Mouse (Mus musculus): ENCODE results near the gene Atp1a4. TPM values are rescaled to one million over a fixed set of nuclear protein-coding genes. Genes with fewer than 3 reads are reported as not detected.

Atp1a4 gene
- total and polyA plus RNA-seq, 2 experiments, result 0.02 to 0.09 TPM

DNA sequence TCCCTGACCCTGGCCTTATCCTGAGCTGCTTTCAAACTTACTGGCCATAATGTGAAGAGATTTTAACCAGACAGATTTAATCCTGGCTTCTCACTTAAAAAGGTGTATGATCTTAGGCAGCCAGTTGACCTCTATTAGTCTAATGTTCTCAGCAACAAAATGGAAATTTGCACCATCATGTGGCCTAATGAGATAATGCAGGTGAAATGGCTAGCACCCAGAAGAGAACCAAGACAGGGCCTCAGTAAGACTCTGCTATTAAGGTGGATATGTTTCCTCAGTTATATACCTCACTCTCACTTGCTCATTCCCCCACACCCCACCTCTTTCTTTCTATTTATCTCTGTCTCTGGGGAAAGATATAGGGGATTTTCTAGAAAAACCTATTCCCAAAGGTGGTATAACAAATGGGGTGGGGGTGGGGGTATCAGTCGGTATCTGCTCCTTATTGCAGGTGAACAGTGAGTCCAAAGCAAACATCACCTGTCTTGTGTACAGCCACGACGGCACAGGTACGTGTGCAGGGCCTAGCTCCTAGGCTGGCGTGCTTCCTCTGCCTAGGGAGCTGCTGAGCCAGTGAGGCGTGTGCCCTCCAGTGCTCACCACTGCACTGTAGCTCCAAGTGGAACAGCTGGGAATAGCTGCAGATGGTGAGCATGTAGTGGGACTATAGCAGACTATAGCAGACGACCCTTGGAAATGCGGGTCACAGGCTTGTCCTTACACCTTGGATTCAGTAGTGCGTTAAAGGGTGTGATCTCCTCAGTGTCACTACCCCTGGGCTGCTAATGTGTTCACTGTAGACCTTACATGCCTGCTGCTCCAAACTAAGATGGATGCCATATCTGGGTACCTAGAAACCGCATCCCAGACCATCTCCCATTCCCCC, 71.6 kb downstream of the Atp1a4 start:
- H3K9ac ChIP-seq (ENCODE audit: low read depth, low read length), result no peak overlapping the region
- no peaks in the 10 kb centered on the region for H3K27me3 ChIP-seq (ENCODE audit: control insufficient read depth, insufficient read depth, low read length)
- no peak for DNase-seq (ENCODE audit: extremely low read depth, low read depth, low spot score)
- TF ChIP-seq POLR2A (IDR thresholded peaks at IDR 0.05; ENCODE audit: extremely low read depth, insufficient read depth, low read length), result no peak
- peak; percentile 17; the same call in 1 of the 2 replicates for TF ChIP-seq CTCF (IDR thresholded peaks at IDR 0.05; ENCODE audit: low read depth, low read length)
- H3K79me2 ChIP-seq (ENCODE audit: control insufficient read depth, insufficient read depth, low read length), result no peaks in the 10 kb centered on the region; the same call in 1 of the 2 replicates
- H3K4me3 ChIP-seq (ENCODE audit: insufficient read depth, low read depth, low read length), result no peak overlapping the region
- H3K27ac ChIP-seq (replicated peaks; ENCODE audit: insufficient read depth, low read depth, low read length), result no peak overlapping the region
- 89% methylated on average over 10 of the region's 10 CpGs for WGBS
- H3K36me3 ChIP-seq (ENCODE audit: control insufficient read depth, insufficient read depth, low read length), result peaks cover 74% of the 10 kb centered on the region
- H3K4me1 ChIP-seq (ENCODE audit: control insufficient read depth, insufficient read depth, low read length), result no peaks in the 10 kb centered on the region

DNA sequence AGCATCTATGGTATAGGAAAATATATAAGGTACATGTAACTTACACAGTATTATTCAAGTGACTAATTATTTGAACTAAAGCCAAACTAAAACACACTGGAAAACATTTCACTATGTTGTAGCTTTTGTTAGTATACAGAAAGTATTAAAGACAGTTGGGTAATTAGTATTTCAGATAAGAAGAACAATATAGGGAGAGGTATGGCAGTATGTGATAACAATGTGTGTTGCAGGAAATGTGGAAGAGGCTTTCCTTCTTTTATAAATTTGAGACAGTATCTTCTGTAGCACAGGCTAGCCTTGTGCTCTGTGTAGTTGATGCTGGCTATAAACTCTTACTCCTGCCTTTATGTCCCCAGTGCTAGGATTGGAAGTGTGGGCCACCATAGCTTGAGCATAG, 74.3 kb downstream of the Atp1a4 start:
- Histone ChIP-seq H3K4me1 (ENCODE audit: control insufficient read depth, insufficient read depth, low read length) (no peaks in the 10 kb centered on the region), H3K9ac (ENCODE audit: low read depth, low read length) (no peak overlapping the region), H3K79me2 (ENCODE audit: control insufficient read depth, insufficient read depth, low read length) (no peaks in the 10 kb centered on the region; the same call in 1 of the 2 replicates), H3K4me3 (ENCODE audit: insufficient read depth, low read depth, low read length) (no peak overlapping the region), H3K27me3 (ENCODE audit: control insufficient read depth, insufficient read depth, low read length) (no peaks in the 10 kb centered on the region), H3K27ac (replicated peaks; ENCODE audit: insufficient read depth, low read depth, low read length) (no peak overlapping the region), H3K36me3 (ENCODE audit: control insufficient read depth, insufficient read depth, low read length) (peaks cover 76% of the 10 kb centered on the region)
- TF ChIP-seq CTCF (IDR thresholded peaks at IDR 0.05; ENCODE audit: low read depth, low read length), result no peak
- TF ChIP-seq POLR2A (IDR thresholded peaks at IDR 0.05; ENCODE audit: extremely low read depth, insufficient read depth, low read length), result no peak
- no peak for DNase-seq (ENCODE audit: extremely low read depth, low read depth, low spot score)

DNA sequence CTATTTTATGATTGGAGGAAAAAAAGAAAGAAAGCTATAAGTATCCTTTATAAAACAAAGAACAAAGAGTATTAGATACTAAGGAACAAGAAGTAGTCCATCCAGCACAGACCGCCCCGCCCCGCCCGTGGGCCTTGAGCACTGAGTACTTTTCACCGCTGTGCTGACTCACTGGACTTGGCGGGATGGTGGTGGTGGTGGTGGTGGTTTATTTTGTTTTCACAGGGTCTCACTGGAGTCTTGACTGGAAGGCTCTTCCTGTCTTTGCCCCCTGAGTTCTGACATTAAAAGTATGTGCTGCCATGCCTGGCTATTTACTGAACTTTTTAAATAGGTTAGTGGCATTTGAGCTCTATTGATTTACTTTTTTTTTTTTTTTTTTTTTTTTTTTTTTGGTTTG, 75.2 kb downstream of the Atp1a4 start:
- DNase-seq (ENCODE audit: extremely low read depth, low read depth, low spot score), result no peak
- WGBS, result 96% methylated on average over 6 of the region's 6 CpGs
- no peak overlapping the region for H3K27ac ChIP-seq (replicated peaks; ENCODE audit: insufficient read depth, low read depth, low read length)

DNA sequence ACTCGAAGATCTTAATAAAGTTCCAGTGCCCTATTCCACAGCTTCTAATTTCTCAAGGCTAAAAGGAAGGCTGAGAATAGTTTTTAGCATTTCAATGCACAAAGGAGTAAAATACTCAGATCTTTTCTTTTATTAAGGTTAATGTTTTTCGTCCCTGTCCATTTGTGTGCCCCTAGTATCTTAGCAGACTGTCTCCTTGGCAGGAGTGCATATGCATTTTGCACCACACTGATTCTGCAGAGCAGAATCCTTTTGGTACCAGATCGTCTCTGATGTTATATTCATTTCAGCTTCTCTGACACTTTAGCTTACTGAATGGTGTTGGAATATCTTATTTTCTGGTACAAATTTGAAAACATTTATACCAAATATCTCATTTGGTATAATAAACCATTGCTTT, 76.4 kb downstream of the Atp1a4 start:
- H3K4me3 ChIP-seq (ENCODE audit: insufficient read depth, low read depth, low read length), result no peak overlapping the region
- H3K36me3 ChIP-seq (ENCODE audit: control insufficient read depth, insufficient read depth, low read length), result peaks cover 68% of the 10 kb centered on the region
- H3K4me1 ChIP-seq (ENCODE audit: control insufficient read depth, insufficient read depth, low read length), result no peaks in the 10 kb centered on the region
- no peak for TF ChIP-seq POLR2A (IDR thresholded peaks at IDR 0.05; ENCODE audit: extremely low read depth, insufficient read depth, low read length)
- DNase-seq (ENCODE audit: extremely low read depth, low read depth, low spot score), result no peak
- WGBS, result 95% methylated on average over 3 of the region's 3 CpGs
- H3K79me2 ChIP-seq (ENCODE audit: control insufficient read depth, insufficient read depth, low read length), result no peaks in the 10 kb centered on the region; the same call in 1 of the 2 replicates
- no peaks in the 10 kb centered on the region for H3K27me3 ChIP-seq (ENCODE audit: control insufficient read depth, insufficient read depth, low read length)
- H3K27ac ChIP-seq (replicated peaks; ENCODE audit: insufficient read depth, low read depth, low read length), result no peak overlapping the region
- H3K9ac ChIP-seq (ENCODE audit: low read depth, low read length), result no peak overlapping the region

More for the DNA sequence above, 75.2 kb downstream of the Atp1a4 start:
- TF ChIP-seq POLR2A (IDR thresholded peaks at IDR 0.05; ENCODE audit: extremely low read depth, insufficient read depth, low read length), result no peak
- no peak for TF ChIP-seq CTCF (IDR thresholded peaks at IDR 0.05; ENCODE audit: low read depth, low read length)
- peaks cover 72% of the 10 kb centered on the region for H3K36me3 ChIP-seq (ENCODE audit: control insufficient read depth, insufficient read depth, low read length)
- H3K9ac ChIP-seq (ENCODE audit: low read depth, low read length), result no peak overlapping the region
- H3K4me1 ChIP-seq (ENCODE audit: control insufficient read depth, insufficient read depth, low read length), result no peaks in the 10 kb centered on the region
- H3K79me2 ChIP-seq (ENCODE audit: control insufficient read depth, insufficient read depth, low read length), result no peaks in the 10 kb centered on the region; the same call in 1 of the 2 replicates
- H3K4me3 ChIP-seq (ENCODE audit: insufficient read depth, low read depth, low read length), result no peak overlapping the region
- H3K27me3 ChIP-seq (ENCODE audit: control insufficient read depth, insufficient read depth, low read length), result no peaks in the 10 kb centered on the region

DNA sequence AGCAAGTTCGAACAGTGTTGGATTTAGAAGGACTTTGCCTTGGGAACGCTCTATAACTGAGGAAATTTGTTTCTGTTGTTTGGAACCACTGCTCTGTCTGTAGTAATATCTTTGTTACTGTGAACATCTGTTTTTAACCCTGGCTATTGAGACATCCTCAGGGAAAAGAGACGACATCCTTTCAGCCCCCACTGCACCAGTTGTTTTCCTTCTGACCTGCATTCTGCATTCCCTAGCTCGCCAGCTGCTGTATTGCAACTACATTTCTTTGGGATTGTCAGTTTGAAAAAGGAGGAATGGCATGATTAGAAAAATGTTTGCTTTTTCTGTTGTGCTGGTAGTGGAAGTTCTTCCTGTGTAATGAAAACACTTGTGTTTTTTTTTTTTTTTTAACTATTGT, 77.3 kb downstream of the Atp1a4 start:
- WGBS, result 80% methylated on average over 4 of the region's 4 CpGs
- H3K36me3 ChIP-seq (ENCODE audit: control insufficient read depth, insufficient read depth, low read length), result peaks cover 64% of the 10 kb centered on the region

DNA sequence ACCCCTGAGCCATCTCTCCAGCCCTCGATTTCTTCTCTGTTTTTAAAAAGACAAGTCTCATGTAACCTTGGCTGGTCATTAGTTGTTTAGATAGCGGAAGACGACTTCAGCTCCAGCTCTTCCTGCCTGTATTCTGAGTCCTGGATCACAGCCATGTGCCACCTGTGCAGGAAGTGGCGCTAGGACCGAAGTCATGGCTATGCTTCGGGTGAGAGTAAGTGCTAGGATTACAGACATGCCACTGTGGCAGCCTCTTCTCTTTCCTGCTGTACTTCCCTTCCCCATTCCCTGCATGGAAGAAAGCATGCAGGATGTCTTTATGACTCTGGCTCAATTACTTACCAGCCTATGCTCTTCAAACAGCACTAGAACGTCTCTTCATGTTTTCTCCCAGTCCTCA, 79.1 kb downstream of the Atp1a4 start:
- H3K27ac ChIP-seq (replicated peaks; ENCODE audit: insufficient read depth, low read depth, low read length), result no peak overlapping the region
- WGBS, result 67% methylated on average over 7 of the region's 7 CpGs
- DNase-seq (ENCODE audit: extremely low read depth, low read depth, low spot score), result no peak
- H3K4me1 ChIP-seq (ENCODE audit: control insufficient read depth, insufficient read depth, low read length), result no peaks in the 10 kb centered on the region
- TF ChIP-seq POLR2A (IDR thresholded peaks at IDR 0.05; ENCODE audit: extremely low read depth, insufficient read depth, low read length) (no peak), CTCF (IDR thresholded peaks at IDR 0.05; ENCODE audit: low read depth, low read length) (no peak)
- H3K9ac ChIP-seq (ENCODE audit: low read depth, low read length), result no peak overlapping the region
- no peaks in the 10 kb centered on the region for H3K27me3 ChIP-seq (ENCODE audit: control insufficient read depth, insufficient read depth, low read length)
- H3K36me3 ChIP-seq (ENCODE audit: control insufficient read depth, insufficient read depth, low read length), result peaks cover 69% of the 10 kb centered on the region
- no peaks in the 10 kb centered on the region for H3K79me2 ChIP-seq (ENCODE audit: control insufficient read depth, insufficient read depth, low read length)
- H3K4me3 ChIP-seq (ENCODE audit: insufficient read depth, low read depth, low read length), result no peak overlapping the region

More for the DNA sequence above, 77.3 kb downstream of the Atp1a4 start:
- Histone ChIP-seq H3K27me3 (ENCODE audit: control insufficient read depth, insufficient read depth, low read length) (no peaks in the 10 kb centered on the region), H3K4me3 (ENCODE audit: insufficient read depth, low read depth, low read length) (no peak overlapping the region), H3K9ac (ENCODE audit: low read depth, low read length) (no peak overlapping the region), H3K4me1 (ENCODE audit: control insufficient read depth, insufficient read depth, low read length) (no peaks in the 10 kb centered on the region), H3K27ac (replicated peaks; ENCODE audit: insufficient read depth, low read depth, low read length) (no peak overlapping the region), H3K79me2 (ENCODE audit: control insufficient read depth, insufficient read depth, low read length) (no peaks in the 10 kb centered on the region; the same call in 1 of the 2 replicates)
- DNase-seq (ENCODE audit: extremely low read depth, low read depth, low spot score), result no peak
- TF ChIP-seq POLR2A (IDR thresholded peaks at IDR 0.05; ENCODE audit: extremely low read depth, insufficient read depth, low read length) (no peak), CTCF (IDR thresholded peaks at IDR 0.05; ENCODE audit: low read depth, low read length) (no peak)
